Mouse (Mus musculus) MEL (cell line): Measurements from ENCODE around the gene Apc2. TPM values are rescaled to one million over a fixed set of nuclear protein-coding genes. Genes with fewer than 3 reads are reported as not detected.
A peak's percentile ranks its signal among the peaks of the same experiment; 100 is the strongest.

Source experiments
- DNase-seq: peaks from one replicate; pipeline ENCODE4 v3.0.0; 2011; ENCODE audit warnings: low read depth, low spot score
- H3K27ac ChIP-seq: 2 replicates; pipeline ENCODE4 v1.5.1; 2012; ENCODE audit warnings: low read depth, mild to moderate bottlenecking, control low read depth, low read length, moderate library complexity; ENCODE audit not compliant: control insufficient read depth
- H3K27me3 ChIP-seq, 2 experiments: fragments of 150-350 bp in 1 of 2; sonication (generic) in 1 of 2; 2 replicates each; pipeline ENCODE4 v1.6.1; 2012; ENCODE audit warnings: low read length in 2 of 2, mild to moderate bottlenecking in 2 of 2, improper control_type of control experiment in 1 of 2, moderate library complexity in 1 of 2; ENCODE audit not compliant: insufficient read depth in 2 of 2, control insufficient read depth in 1 of 2
- H3K36me3 ChIP-seq, 2 experiments: 2 replicates each; pipeline ENCODE4 v1.6.1; 2012 to 2014; ENCODE audit warnings: low read length in 2 of 2, improper control_type of control experiment in 1 of 2, inconsistent platforms in 1 of 2, mild to moderate bottlenecking in 1 of 2; ENCODE audit not compliant: insufficient read depth in 2 of 2, control insufficient read depth in 1 of 2
- H3K4me1 ChIP-seq, 2 experiments: fragments of 150-350 bp in 1 of 2; sonication (generic) in 1 of 2; 2 replicates each; pipeline ENCODE4 v1.6.1; 2012; ENCODE audit warnings: low read length in 2 of 2, improper control_type of control experiment in 1 of 2, mild to moderate bottlenecking in 1 of 2; ENCODE audit not compliant: insufficient read depth in 2 of 2, control insufficient read depth in 1 of 2
- H3K4me3 ChIP-seq, 2 experiments: fragments of 150-350 bp in 1 of 2; sonication (generic) in 1 of 2; 2 replicates each; pipeline ENCODE4 v1.5.1; 2012; ENCODE audit warnings: low read depth in 2 of 2, low read length in 2 of 2, mild to moderate bottlenecking in 2 of 2, moderate library complexity in 2 of 2, control low read depth in 1 of 2, improper control_type of control experiment in 1 of 2; ENCODE audit not compliant: control insufficient read depth in 1 of 2, insufficient read depth in 1 of 2
- H3K79me2 ChIP-seq: 2 replicates; pipeline ENCODE4 v1.6.1; 2012; ENCODE audit warnings: mild to moderate bottlenecking, low read length, moderate library complexity; ENCODE audit not compliant: control insufficient read depth, poor library complexity, insufficient read depth
- H3K9ac ChIP-seq: 2 replicates; pipeline ENCODE4 v1.6.1; 2012; ENCODE audit warnings: low read depth, mild to moderate bottlenecking, control low read depth, low read length, moderate library complexity; ENCODE audit not compliant: control insufficient read depth, poor library complexity, severe bottlenecking
- H3K9me3 ChIP-seq: fragments of 150-350 bp; sonication (generic); replicated peaks from 2 replicates; pipeline ENCODE4 v1.6.1; 2012; ENCODE audit warnings: mild to moderate bottlenecking, low read length, improper control_type of control experiment, moderate library complexity; ENCODE audit not compliant: insufficient read depth
- BHLHE40 ChIP-seq: IDR thresholded peaks from 2 replicates; pipeline ENCODE4 v1.6.1; 2012; ENCODE audit warnings: low read depth, mild to moderate bottlenecking, inconsistent platforms, low read length, improper control_type of control experiment, borderline replicate concordance
- CHD2 ChIP-seq: IDR thresholded peaks from 2 replicates; pipeline ENCODE4 v1.6.1; 2011; ENCODE audit warnings: low read length, improper control_type of control experiment
- ELF1 ChIP-seq: IDR thresholded peaks from 2 replicates; pipeline ENCODE4 v1.6.1; 2014; ENCODE audit warnings: low read depth, mild to moderate bottlenecking, inconsistent platforms, low read length, improper control_type of control experiment, moderate library complexity
- GABPA ChIP-seq: IDR thresholded peaks from 2 replicates; pipeline ENCODE4 v1.6.1; 2012; ENCODE audit warnings: low read depth, mild to moderate bottlenecking, inconsistent platforms, low read length, improper control_type of control experiment, moderate library complexity
- JUND ChIP-seq: IDR thresholded peaks from 2 replicates; pipeline ENCODE4 v1.6.1; 2011; ENCODE audit warnings: low read depth, mild to moderate bottlenecking, improper control_type of control experiment, low read length
- MAZ ChIP-seq: IDR thresholded peaks from 2 replicates; pipeline ENCODE4 v1.6.1; 2012; ENCODE audit warnings: low read depth, mild to moderate bottlenecking, inconsistent platforms, low read length, improper control_type of control experiment
- MEF2A ChIP-seq: IDR thresholded peaks from 2 replicates; pipeline ENCODE4 v1.6.1; 2014; ENCODE audit warnings: low read depth, mild to moderate bottlenecking, inconsistent platforms, low read length, improper control_type of control experiment; ENCODE audit not compliant: poor library complexity, insufficient replicate concordance, severe bottlenecking; ENCODE audit errors: extremely low read depth
- NELFE ChIP-seq: IDR thresholded peaks from 2 replicates; pipeline ENCODE4 v1.6.1; 2011; ENCODE audit warnings: low read depth, low read length, improper control_type of control experiment
- NRF1 ChIP-seq: IDR thresholded peaks from 2 replicates; pipeline ENCODE4 v1.6.1; 2014; ENCODE audit warnings: low read depth, mild to moderate bottlenecking, inconsistent platforms, low read length, improper control_type of control experiment, moderate library complexity; ENCODE audit not compliant: poor library complexity, insufficient read depth, severe bottlenecking
- POLR2AphosphoS5 ChIP-seq: IDR thresholded peaks from 2 replicates; pipeline ENCODE4 v1.6.1; 2012; ENCODE audit warnings: low read depth, borderline replicate concordance, mild to moderate bottlenecking, inconsistent platforms, low read length, moderate library complexity, mixed read lengths
- RCOR1 ChIP-seq: IDR thresholded peaks from 2 replicates; pipeline ENCODE4 v1.6.1; 2012; ENCODE audit warnings: low read depth, mild to moderate bottlenecking, inconsistent platforms, low read length, improper control_type of control experiment
- TAL1 ChIP-seq: IDR thresholded peaks from 2 replicates; pipeline ENCODE4 v1.6.1; 2012; ENCODE audit warnings: mild to moderate bottlenecking, inconsistent platforms, low read length, moderate library complexity, mixed read lengths
- TCF12 ChIP-seq: IDR thresholded peaks from 2 replicates; pipeline ENCODE4 v1.6.1; 2014; ENCODE audit warnings: low read depth, mild to moderate bottlenecking, inconsistent platforms, low read length, improper control_type of control experiment, moderate library complexity
- polyA plus RNA-seq, 2 experiments: library from polyadenylated mRNA; stranded (reverse) in 1 of 2; unstranded in 1 of 2; fragments of >175 nt in 1 of 2; fragments of >200 nt in 1 of 2; gene quantifications; 2 replicates each; pipeline versions ENCODE4 v1.2.1 to v1.2.4; 2012; ENCODE audit warnings: low replicate concordance in 2 of 2, low read depth in 1 of 2; ENCODE audit not compliant: insufficient read length in 2 of 2, insufficient read depth in 1 of 2, missing spikeins in 1 of 2
- total RNA-seq: library from RNA; depleted of rRNA; stranded (reverse); fragments of 300-350 nt; gene quantifications from 2 replicates; pipeline ENCODE4 v1.2.3, GENCODE M21; 2012

The Apc2 gene
- total and polyA plus RNA-seq, 3 experiments: 0.58 to 1.2 TPM; not detected in 1

DNA sequence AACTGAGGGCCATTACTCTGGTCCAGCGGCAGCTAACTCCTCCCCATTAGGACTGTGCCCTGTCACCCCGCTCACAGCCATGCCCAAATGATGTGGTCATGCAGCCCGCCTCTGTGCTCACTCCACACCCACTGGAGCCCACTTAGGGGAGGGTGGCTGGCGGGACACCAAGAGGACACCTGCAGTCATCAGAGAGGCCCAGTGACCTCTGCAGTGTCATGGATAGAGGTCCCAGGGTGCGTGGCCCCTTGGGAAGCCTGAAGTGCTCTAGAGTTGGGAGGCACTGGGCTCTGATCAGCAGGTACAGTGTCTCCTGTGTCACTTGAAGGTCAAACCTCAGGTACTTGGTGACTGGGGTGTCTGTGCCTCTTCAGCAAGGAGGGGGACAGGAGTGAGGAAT, 1.0 kb downstream of the Apc2 start:
- TF ChIP-seq TAL1 (no peak), MEF2A (no peak), CHD2 (no peak), NRF1 (no peak), TCF12 (no peak), NELFE (no peak), BHLHE40 (no peak), MAZ (no peak), RCOR1 (no peak), ELF1 (no peak), GABPA (no peak)
- Histone ChIP-seq H3K27ac (no peak overlapping the region), H3K27me3 (no peaks in the 10 kb centered on the region), H3K36me3 (peaks cover 6 to 9% of the 10 kb centered on the region in 2 experiments; a peak in 3 of 4 replicates), H3K9me3 (no peaks in the 10 kb centered on the region), H3K4me1 (peaks cover 0 to 21% of the 10 kb centered on the region in 2 experiments; a peak in 2 of 4 replicates), H3K79me2 (peaks cover 19% of the 10 kb centered on the region), H3K4me3 (no peak overlapping the region), H3K9ac (no peak overlapping the region)
- no peak for DNase-seq

DNA sequence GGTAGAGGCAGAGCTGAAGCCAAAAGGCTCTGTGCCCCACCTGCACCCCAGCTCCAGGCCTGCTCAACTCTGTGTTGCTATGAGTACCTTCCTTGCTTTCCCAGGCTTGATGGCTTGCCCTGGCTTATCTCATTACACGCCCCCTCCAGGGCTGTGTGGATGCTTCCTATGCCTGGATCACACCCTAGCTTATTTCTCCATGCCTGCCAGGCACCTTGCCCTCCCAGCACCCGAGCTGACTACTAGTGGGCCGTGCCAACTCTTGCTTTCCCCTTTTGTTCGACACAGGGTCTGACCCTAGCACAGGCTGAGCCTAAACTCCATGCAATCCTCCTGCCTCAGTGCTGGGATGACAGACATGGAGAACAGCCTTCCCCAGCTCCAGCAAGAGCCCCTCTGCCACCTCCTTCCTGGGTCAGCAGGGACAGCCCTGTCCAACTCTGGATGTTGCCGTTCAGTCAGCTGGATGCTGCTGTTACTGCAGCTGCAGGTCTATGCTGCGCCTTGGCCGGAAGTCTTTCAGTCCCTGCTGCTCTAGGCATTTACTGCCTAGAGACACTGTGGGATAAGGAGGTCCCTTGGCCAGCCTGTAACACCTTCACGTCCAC, 1.9 kb downstream of the Apc2 start:
- peaks cover 0 to 19% of the 10 kb centered on the region in 2 experiments; a peak in 2 of 4 replicates for H3K4me1 ChIP-seq
- H3K9ac ChIP-seq: no peak overlapping the region
- DNase-seq: peak; percentile 33
- H3K79me2 ChIP-seq: peaks cover 15% of the 10 kb centered on the region
- H3K27ac ChIP-seq: no peak overlapping the region
- H3K9me3 ChIP-seq: no peaks in the 10 kb centered on the region
- no peak for TF ChIP-seq NELFE
- 0 out of 2 replicates have a peak, but pooled peaks have one; percentile 27 for TF ChIP-seq POLR2AphosphoS5
- TF ChIP-seq JUND: no peak
- TF ChIP-seq, all 39 proteins: peak for 1
- no peaks in the 10 kb centered on the region for H3K27me3 ChIP-seq
- peaks cover 6 to 7% of the 10 kb centered on the region in 2 experiments; a peak in 3 of 4 replicates for H3K36me3 ChIP-seq
- no peak overlapping the region for H3K4me3 ChIP-seq
